Mouse (Mus musculus) midbrain, embryonic 15.5 days (tissue): Measurements from ENCODE around the gene Sh3bp4. TPM values are rescaled to one million over a fixed set of nuclear protein-coding genes. Genes with fewer than 3 reads are reported as not detected.

Experiments used
- ATAC-seq: fragments of 200-750 bp; cut with Nextera tagmentation; replicated peaks from 2 replicates; pipeline ENCODE4 v1.8.0; 2017; ENCODE audit warnings: moderate TSS enrichment
- H3K27ac ChIP-seq: fragments of 300-500 bp; sonication (generic); 2 replicates; pipeline ENCODE4 v1.5.1; 2015; ENCODE audit warnings: mild to moderate bottlenecking, inconsistent platforms
- H3K27me3 ChIP-seq: fragments of 300-500 bp; sonication (generic); replicated peaks from 2 replicates; pipeline ENCODE4 v1.6.1; 2015; ENCODE audit warnings: inconsistent platforms
- H3K36me3 ChIP-seq: fragments of 300-500 bp; sonication (generic); replicated peaks from 2 replicates; pipeline ENCODE4 v1.6.1; 2015; ENCODE audit warnings: inconsistent platforms
- H3K4me1 ChIP-seq: fragments of 300-500 bp; sonication (generic); 2 replicates; pipeline ENCODE4 v1.6.1; 2015; ENCODE audit warnings: inconsistent platforms
- H3K4me2 ChIP-seq: fragments of 300-500 bp; sonication (generic); 2 replicates; pipeline ENCODE4 v1.6.1; 2015; ENCODE audit warnings: inconsistent platforms, mild to moderate bottlenecking, moderate library complexity
- H3K4me3 ChIP-seq: fragments of 300-500 bp; sonication (generic); 2 replicates; pipeline ENCODE4 v1.5.1; 2015; ENCODE audit warnings: mild to moderate bottlenecking, inconsistent platforms
- H3K9ac ChIP-seq: fragments of 300-500 bp; sonication (generic); 2 replicates; pipeline ENCODE4 v1.6.1; 2015; ENCODE audit warnings: mild to moderate bottlenecking, inconsistent platforms
- H3K9me3 ChIP-seq: fragments of 300-500 bp; sonication (generic); 2 replicates; pipeline ENCODE4 v1.6.1; 2016; ENCODE audit warnings: inconsistent platforms
- WGBS: fragments of 180-500 bp; shearing (Covaris S2); methylation state at CpG from one replicate; pipeline ENCODE4 v1.1.7; 2015; ENCODE audit warnings: mixed read lengths; 5-methylcytosine and 5-hydroxymethylcytosine counted together
- polyA plus RNA-seq: library from polyadenylated mRNA; unstranded; fragments of >200 nt; fragmentation: Nextera tagmentation; extraction: Ambion mirVana; gene quantifications from 2 replicates; pipeline ENCODE4 v1.2.1, GENCODE M21; 2015

Gene Sh3bp4
- polyA plus RNA-seq, 1 experiment from 2014 or later = 12.4 TPM

- Histone ChIP-seq H3K9me3 (no peaks in the 10 kb centered on the region), H3K27me3 (no peaks in the 10 kb centered on the region), H3K4me3 (no peak overlapping the region), H3K9ac (no peak overlapping the region), H3K4me1 (peaks cover 36% of the 10 kb centered on the region), H3K36me3 (no peaks in the 10 kb centered on the region), H3K27ac (no peak overlapping the region), H3K4me2 (0 out of 2 replicates have a peak overlapping the region, but pooled peaks have one; percentile 1)
- ATAC-seq = no peak
- WGBS = 76% methylated on average over 5 of the region's 5 CpGs
Observed at GRCm38 (mm10) chr1:89073291-89073846, 3.2 kb downstream of the Sh3bp4 start.

- Histone ChIP-seq H3K9ac (no peak overlapping the region), H3K4me3 (no peak overlapping the region), H3K4me2 (no peak overlapping the region), H3K36me3 (no peaks in the 10 kb centered on the region), H3K27ac (no peak overlapping the region), H3K27me3 (no peaks in the 10 kb centered on the region), H3K4me1 (peaks cover 33% of the 10 kb centered on the region), H3K9me3 (no peaks in the 10 kb centered on the region)
- 69% methylated on average over 6 of the region's 6 CpGs for WGBS
- no peak for ATAC-seq
Observed at GRCm38 (mm10) chr1:89074678-89075077, 4.5 kb downstream of the Sh3bp4 start.

DNA sequence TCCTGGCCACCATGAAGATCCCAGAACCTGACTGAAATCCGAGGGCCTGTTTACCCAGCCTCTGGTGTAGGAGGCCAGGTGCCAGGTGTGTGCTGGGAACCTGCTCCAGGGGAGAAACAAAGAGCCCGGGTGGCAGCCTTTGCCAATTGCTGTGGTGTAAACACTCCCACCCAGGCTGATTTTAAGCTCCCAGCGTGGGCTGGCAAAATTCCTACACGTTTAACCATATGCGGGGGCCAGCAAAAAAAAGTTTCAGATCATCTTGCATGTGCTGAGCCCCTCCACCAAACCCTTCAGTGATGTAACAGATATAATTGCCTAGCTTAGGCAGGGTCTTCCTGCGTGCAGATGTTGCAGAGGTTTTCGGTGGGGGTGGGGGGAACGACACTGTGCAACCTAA, 4.9 kb downstream of the Sh3bp4 start:
- H3K36me3 ChIP-seq = no peaks in the 10 kb centered on the region
- H3K4me2 ChIP-seq = no peak overlapping the region
- no peaks in the 10 kb centered on the region for H3K9me3 ChIP-seq
- no peak overlapping the region for H3K9ac ChIP-seq
- H3K27ac ChIP-seq = no peak overlapping the region
- no peak overlapping the region for H3K4me3 ChIP-seq
- no peaks in the 10 kb centered on the region for H3K27me3 ChIP-seq
- H3K4me1 ChIP-seq = peaks cover 32% of the 10 kb centered on the region
- 63% methylated on average over 8 of the region's 8 CpGs for WGBS
- no peak for ATAC-seq

DNA sequence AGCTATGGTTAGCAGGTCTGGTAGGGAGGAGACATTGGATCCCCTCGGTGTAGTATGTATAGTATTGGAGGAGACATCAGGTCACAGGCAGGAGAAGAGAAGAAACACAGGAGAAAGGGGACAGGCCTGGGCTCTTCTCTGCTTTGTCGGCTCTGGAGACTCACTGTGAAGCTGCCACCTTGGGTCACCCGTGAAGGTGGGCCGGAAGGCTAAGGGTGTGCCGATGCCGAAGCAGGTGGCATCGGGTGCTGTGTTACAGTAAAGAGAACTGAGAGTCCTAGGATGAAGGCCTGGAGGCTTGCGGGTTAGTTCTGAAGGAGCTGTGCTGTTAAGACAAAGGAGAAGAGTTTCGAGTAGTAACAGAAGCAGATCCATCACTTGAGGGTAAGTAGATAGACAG, 6.6 kb downstream of the Sh3bp4 start:
- Histone ChIP-seq H3K4me2 (no peak overlapping the region), H3K4me1 (peaks cover 23% of the 10 kb centered on the region), H3K27ac (no peak overlapping the region), H3K9me3 (no peaks in the 10 kb centered on the region), H3K36me3 (no peaks in the 10 kb centered on the region), H3K9ac (no peak overlapping the region), H3K27me3 (no peaks in the 10 kb centered on the region), H3K4me3 (no peak overlapping the region)
- WGBS = 92% methylated on average over 9 of the region's 9 CpGs
- no peak for ATAC-seq

DNA sequence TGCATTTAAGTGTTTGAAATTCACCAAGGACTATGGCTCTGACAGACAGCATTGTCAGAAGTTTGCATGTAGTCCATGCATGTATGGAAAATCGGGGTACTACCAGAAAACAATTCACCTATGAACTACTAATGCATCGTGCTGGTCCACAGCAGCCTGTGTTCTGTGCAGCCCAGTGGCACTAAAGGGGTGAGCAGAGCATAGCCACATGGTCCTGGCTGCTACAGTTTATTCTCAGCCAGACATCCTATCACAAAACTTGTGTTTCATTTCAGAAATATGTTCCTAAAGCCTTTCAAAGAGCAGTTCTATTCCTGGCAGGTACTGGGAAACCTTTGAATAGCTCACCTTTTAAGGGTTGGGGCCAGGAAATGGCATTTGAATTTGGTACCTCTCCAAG, 8.0 kb downstream of the Sh3bp4 start:
- 52% methylated on average over 2 of the region's 2 CpGs for WGBS
- Histone ChIP-seq H3K9ac (no peak overlapping the region), H3K27me3 (no peaks in the 10 kb centered on the region), H3K4me1 (peaks cover 22% of the 10 kb centered on the region), H3K36me3 (no peaks in the 10 kb centered on the region), H3K27ac (no peak overlapping the region), H3K4me2 (no peak overlapping the region), H3K9me3 (no peaks in the 10 kb centered on the region), H3K4me3 (no peak overlapping the region)
- ATAC-seq = no peak

- 20% methylated on average over 9 of the region's 9 CpGs for WGBS
- H3K4me1 ChIP-seq = peaks cover 19% of the 10 kb centered on the region
- no peak for ATAC-seq
Observed at GRCm38 (mm10) chr1:89078730-89079129, 8.5 kb downstream of the Sh3bp4 start.

DNA sequence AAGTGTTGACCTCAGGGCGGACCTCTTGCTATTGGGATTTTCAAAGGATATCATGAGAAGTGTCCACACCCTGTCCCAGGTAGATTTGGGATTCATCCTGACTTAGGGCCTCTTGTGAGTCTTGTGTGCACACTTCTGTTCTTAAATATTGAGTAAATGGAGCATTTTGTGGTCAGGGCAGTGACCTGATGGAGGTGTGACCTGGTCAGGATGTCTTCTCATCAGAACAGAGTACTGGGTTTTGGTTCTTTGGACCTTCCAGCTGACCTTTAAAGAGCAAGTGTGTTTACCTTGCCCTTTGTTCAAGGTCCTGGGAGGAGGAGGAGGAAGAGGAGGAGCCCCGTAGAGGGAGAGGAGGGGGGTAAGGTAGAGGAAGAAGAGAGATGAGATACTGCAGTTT, 9.0 kb downstream of the Sh3bp4 start:
- 48% methylated on average over 2 of the region's 2 CpGs for WGBS
- Histone ChIP-seq H3K9me3 (no peaks in the 10 kb centered on the region), H3K4me2 (no peak overlapping the region), H3K9ac (no peak overlapping the region), H3K27me3 (no peaks in the 10 kb centered on the region), H3K27ac (no peak overlapping the region), H3K36me3 (no peaks in the 10 kb centered on the region), H3K4me3 (no peak overlapping the region), H3K4me1 (peaks cover 19% of the 10 kb centered on the region)
- no peak for ATAC-seq

More at GRCm38 (mm10) chr1:89078730-89079129, 8.5 kb downstream of the Sh3bp4 start:
- H3K4me3 ChIP-seq = no peak overlapping the region
- no peak overlapping the region for H3K9ac ChIP-seq
- no peaks in the 10 kb centered on the region for H3K9me3 ChIP-seq
- no peaks in the 10 kb centered on the region for H3K27me3 ChIP-seq
- H3K36me3 ChIP-seq = no peaks in the 10 kb centered on the region
- H3K4me2 ChIP-seq = no peak overlapping the region
- H3K27ac ChIP-seq = no peak overlapping the region

GRCm38 (mm10) chr1:89080371-89080770, 10.2 kb downstream of the Sh3bp4 start:
- Histone ChIP-seq H3K4me2 (no peak overlapping the region), H3K9ac (no peak overlapping the region), H3K27me3 (no peaks in the 10 kb centered on the region), H3K36me3 (no peaks in the 10 kb centered on the region), H3K9me3 (no peaks in the 10 kb centered on the region), H3K27ac (no peak overlapping the region), H3K4me3 (no peak overlapping the region), H3K4me1 (peaks cover 19% of the 10 kb centered on the region)
- no peak for ATAC-seq
- WGBS = 75% methylated on average over 8 of the region's 8 CpGs

DNA sequence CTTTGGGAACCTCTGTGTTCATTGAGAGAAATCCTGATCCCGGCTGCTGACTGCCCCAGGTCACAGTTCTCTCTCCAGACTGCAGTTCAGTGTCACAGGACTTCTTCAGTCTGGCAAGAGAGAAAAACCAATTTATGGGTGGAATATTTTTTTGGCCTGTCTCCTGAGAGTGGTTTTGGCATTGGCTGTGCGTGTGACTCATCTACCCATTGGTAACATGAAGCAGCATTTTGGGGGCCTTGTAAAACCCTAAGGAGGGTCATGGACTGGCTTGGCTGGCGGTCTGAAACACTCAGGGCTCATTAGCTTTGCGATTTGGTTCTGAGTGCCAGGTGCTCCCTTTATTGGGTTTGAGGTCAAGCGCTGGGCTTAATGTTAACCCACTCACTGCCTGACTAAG, 10.6 kb downstream of the Sh3bp4 start:
- Histone ChIP-seq H3K4me1 (peaks cover 19% of the 10 kb centered on the region), H3K4me2 (no peak overlapping the region), H3K9me3 (no peaks in the 10 kb centered on the region), H3K4me3 (no peak overlapping the region), H3K27ac (no peak overlapping the region), H3K9ac (no peak overlapping the region), H3K36me3 (no peaks in the 10 kb centered on the region), H3K27me3 (no peaks in the 10 kb centered on the region)
- WGBS = 74% methylated on average over 5 of the region's 5 CpGs
- no peak for ATAC-seq

GRCm38 (mm10) chr1:89081371-89081770, 11.2 kb downstream of the Sh3bp4 start:
- peaks cover 19% of the 10 kb centered on the region for H3K4me1 ChIP-seq

GRCm38 (mm10) chr1:89082171-89082882, 12.1 kb downstream of the Sh3bp4 start:
- no peak overlapping the region for H3K27ac ChIP-seq
- peaks cover 27% of the 10 kb centered on the region for H3K4me1 ChIP-seq
- no peak overlapping the region for H3K4me3 ChIP-seq
- H3K4me2 ChIP-seq = no peak overlapping the region
- H3K9me3 ChIP-seq = no peaks in the 10 kb centered on the region
- 47% methylated on average over 14 of the region's 14 CpGs for WGBS
- H3K36me3 ChIP-seq = no peaks in the 10 kb centered on the region
- H3K9ac ChIP-seq = no peak overlapping the region
- H3K27me3 ChIP-seq = no peaks in the 10 kb centered on the region
- no peak for ATAC-seq

More at GRCm38 (mm10) chr1:89081371-89081770, 11.2 kb downstream of the Sh3bp4 start:
- H3K27ac ChIP-seq = no peak overlapping the region
- 89% methylated on average over 4 of the region's 4 CpGs for WGBS
- no peaks in the 10 kb centered on the region for H3K27me3 ChIP-seq
- no peaks in the 10 kb centered on the region for H3K36me3 ChIP-seq
- H3K4me3 ChIP-seq = no peak overlapping the region
- H3K4me2 ChIP-seq = no peak overlapping the region
- no peaks in the 10 kb centered on the region for H3K9me3 ChIP-seq
- ATAC-seq = no peak
- H3K9ac ChIP-seq = no peak overlapping the region

GRCm38 (mm10) chr1:89086575-89087153, 16.4 kb downstream of the Sh3bp4 start:
- H3K36me3 ChIP-seq = no peaks in the 10 kb centered on the region
- no peak overlapping the region for H3K9ac ChIP-seq
- peaks cover 27% of the 10 kb centered on the region for H3K4me1 ChIP-seq
- no peaks in the 10 kb centered on the region for H3K9me3 ChIP-seq
- no peak overlapping the region for H3K4me3 ChIP-seq
- H3K4me2 ChIP-seq = no peak overlapping the region
- no peak for ATAC-seq
- no peaks in the 10 kb centered on the region for H3K27me3 ChIP-seq
- H3K27ac ChIP-seq = no peak overlapping the region
- 58% methylated on average over 9 of the region's 9 CpGs for WGBS

DNA sequence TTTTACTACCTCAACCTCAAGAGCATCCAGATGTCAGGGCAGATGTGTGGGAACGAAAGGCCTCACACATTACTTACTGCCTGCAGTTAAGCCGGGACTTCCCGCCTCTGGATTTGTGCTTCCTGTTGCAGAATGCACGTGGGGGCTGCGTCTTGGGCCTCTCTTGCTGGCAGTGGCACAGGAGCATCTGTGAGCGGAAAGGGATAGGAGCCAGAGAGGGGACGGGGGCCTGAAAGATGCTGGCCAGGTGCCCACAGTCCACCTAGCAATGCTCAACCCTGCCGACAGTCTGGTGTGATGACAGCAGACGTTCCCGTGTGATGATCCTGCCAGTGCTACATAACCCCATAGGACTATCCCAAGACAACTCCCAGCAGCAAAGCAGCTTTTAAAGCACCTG, 17.9 kb downstream of the Sh3bp4 start:
- Histone ChIP-seq H3K9me3 (no peaks in the 10 kb centered on the region), H3K27ac (no peak overlapping the region), H3K36me3 (no peaks in the 10 kb centered on the region), H3K9ac (no peak overlapping the region), H3K4me2 (no peak overlapping the region), H3K4me1 (peaks cover 31% of the 10 kb centered on the region), H3K27me3 (no peaks in the 10 kb centered on the region), H3K4me3 (no peak overlapping the region)
- WGBS = 54% methylated on average over 10 of the region's 10 CpGs
- ATAC-seq = no peak
